Mouse (Mus musculus): ENCODE measurements around the gene Afap1l2. TPM values are rescaled to one million over a fixed set of nuclear protein-coding genes. Genes with fewer than 3 reads are reported as not detected.
A peak's percentile ranks its signal among the peaks of the same experiment; 100 is the strongest.

The Afap1l2 gene
- polyA plus RNA-seq, 1 experiment from 2014 or later = 18.7 TPM

- ATAC-seq (ENCODE audit: low read depth) = no peak
- peaks cover 7% of the 10 kb centered on the region; the same call in 1 of the 2 replicates for H3K4me1 ChIP-seq (replicated peaks)
- H3K27me3 ChIP-seq = no peaks in the 10 kb centered on the region
- no peak overlapping the region for H3K27ac ChIP-seq (replicated peaks)
- H3K4me3 ChIP-seq = no peak overlapping the region
- no peak overlapping the region for H3K4me2 ChIP-seq
- H3K9me3 ChIP-seq = no peaks in the 10 kb centered on the region
- no peak overlapping the region for H3K9ac ChIP-seq
- 56% methylated on average over 5 of the region's 5 CpGs for WGBS
- H3K36me3 ChIP-seq = no peaks in the 10 kb centered on the region
Observed at GRCm38 (mm10) chr19:56963876-56964275, 44.2 kb downstream of the Afap1l2 start.

DNA sequence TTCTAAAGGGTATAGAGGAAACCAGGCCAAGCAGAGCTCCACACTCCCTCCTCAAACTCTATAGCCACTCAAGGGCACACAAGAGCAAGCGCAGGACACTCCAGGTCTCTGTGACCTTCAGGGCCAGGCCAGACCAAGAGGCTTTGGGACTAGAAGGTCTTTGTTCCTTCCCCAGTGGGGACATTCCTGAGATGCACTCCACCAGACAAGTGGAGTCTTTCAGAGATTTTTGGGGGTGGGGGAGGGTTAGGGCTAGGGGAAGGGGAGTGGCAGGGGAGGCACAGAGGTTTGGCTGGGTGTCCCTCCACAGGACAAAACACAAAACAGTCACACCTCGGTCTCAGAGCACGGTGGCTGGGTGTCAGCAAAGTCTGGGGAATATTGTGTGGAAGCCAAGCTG lies 48.4 kb downstream of the Afap1l2 start:
- H3K4me2 ChIP-seq = no peak overlapping the region
- ATAC-seq (ENCODE audit: low read depth) = no peak
- H3K27me3 ChIP-seq = no peaks in the 10 kb centered on the region
- H3K36me3 ChIP-seq = no peaks in the 10 kb centered on the region
- H3K9ac ChIP-seq = no peak overlapping the region
- no peak overlapping the region for H3K4me3 ChIP-seq
- no peaks in the 10 kb centered on the region for H3K9me3 ChIP-seq
- peaks cover 15% of the 10 kb centered on the region; the same call in 1 of the 2 replicates for H3K4me1 ChIP-seq (replicated peaks)
- no peak overlapping the region for H3K27ac ChIP-seq (replicated peaks)
- 79% methylated on average over 3 of the region's 3 CpGs for WGBS

DNA sequence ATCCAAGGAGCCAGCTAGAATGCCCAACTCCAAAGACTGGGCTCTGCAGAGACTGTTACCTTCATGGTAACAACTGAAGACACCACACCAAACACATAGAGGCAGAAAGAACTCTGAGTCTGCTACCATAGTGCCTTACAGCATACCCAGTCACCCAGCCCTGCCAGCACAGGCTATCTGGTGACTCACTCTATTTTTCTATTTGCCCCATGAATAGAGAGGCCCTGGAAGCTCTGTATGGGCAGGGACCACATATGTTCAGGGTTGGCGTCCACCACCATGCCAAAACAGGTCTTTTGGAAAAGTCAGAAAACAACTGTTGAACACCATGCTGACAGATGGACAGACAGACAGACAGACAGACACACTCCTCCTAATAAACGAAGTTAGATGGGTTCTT lies 49.0 kb downstream of the Afap1l2 start:
- no peak overlapping the region for H3K4me3 ChIP-seq
- ATAC-seq (ENCODE audit: low read depth) = no peak
- no peak overlapping the region for H3K4me2 ChIP-seq
- no peaks in the 10 kb centered on the region for H3K9me3 ChIP-seq
- no peak overlapping the region for H3K27ac ChIP-seq (replicated peaks)
- H3K36me3 ChIP-seq = no peaks in the 10 kb centered on the region
- H3K9ac ChIP-seq = no peak overlapping the region
- WGBS = 78% methylated on average over 2 of the region's 2 CpGs
- H3K27me3 ChIP-seq = no peaks in the 10 kb centered on the region
- peaks cover 15% of the 10 kb centered on the region; the same call in 1 of the 2 replicates for H3K4me1 ChIP-seq (replicated peaks)

GRCm38 (mm10) chr19:56958582-56959021 lies 49.4 kb downstream of the Afap1l2 start:
- H3K36me3 ChIP-seq = no peaks in the 10 kb centered on the region
- no peak overlapping the region for H3K4me2 ChIP-seq
- ATAC-seq (ENCODE audit: low read depth) = no peak
- H3K4me1 ChIP-seq (replicated peaks) = peaks cover 15% of the 10 kb centered on the region; the same call in 1 of the 2 replicates
- H3K9ac ChIP-seq = no peak overlapping the region
- no peak overlapping the region for H3K4me3 ChIP-seq
- no peaks in the 10 kb centered on the region for H3K9me3 ChIP-seq
- WGBS = 63% methylated on average over 6 of the region's 6 CpGs
- no peaks in the 10 kb centered on the region for H3K27me3 ChIP-seq
- H3K27ac ChIP-seq (replicated peaks) = 0 out of 2 replicates have a peak overlapping the region, but pooled peaks have one; percentile 9

DNA sequence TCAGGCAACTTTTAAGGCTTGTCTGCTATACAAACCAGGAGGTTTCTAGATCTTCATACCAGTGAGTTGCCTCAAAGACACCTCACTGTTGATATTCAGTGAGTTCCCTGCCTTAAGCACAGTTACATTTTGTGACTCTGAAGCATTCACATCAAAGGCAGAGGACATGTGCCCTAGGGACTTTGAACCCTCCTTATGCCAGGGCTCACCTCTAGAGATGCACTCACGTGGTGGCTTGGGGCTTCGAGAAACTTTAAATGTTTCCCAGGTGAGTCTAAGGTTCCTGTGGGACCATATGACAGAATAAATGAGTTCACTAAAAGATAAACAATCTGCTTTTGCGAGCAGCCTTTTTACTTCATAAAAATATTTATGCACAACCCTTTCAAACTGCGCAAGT lies 50.0 kb downstream of the Afap1l2 start:
- H3K36me3 ChIP-seq = no peaks in the 10 kb centered on the region
- H3K4me3 ChIP-seq = no peak overlapping the region
- ATAC-seq (ENCODE audit: low read depth) = no peak
- H3K27ac ChIP-seq (replicated peaks) = no peak overlapping the region; the same call in 1 of the 2 replicates
- H3K4me2 ChIP-seq = no peak overlapping the region
- peaks cover 15% of the 10 kb centered on the region; the same call in 1 of the 2 replicates for H3K4me1 ChIP-seq (replicated peaks)
- H3K9ac ChIP-seq = no peak overlapping the region
- no peaks in the 10 kb centered on the region for H3K27me3 ChIP-seq
- 81% methylated on average over 4 of the region's 4 CpGs for WGBS
- H3K9me3 ChIP-seq = no peaks in the 10 kb centered on the region

GRCm38 (mm10) chr19:56955568-56956513 lies 52.2 kb downstream of the Afap1l2 start:
- Histone ChIP-seq H3K9ac (no peak overlapping the region), H3K9me3 (no peaks in the 10 kb centered on the region), H3K4me1 (replicated peaks) (peaks cover 15% of the 10 kb centered on the region; the same call in 1 of the 2 replicates), H3K27ac (replicated peaks) (peak overlapping the region; percentile 33; the same call in 1 of the 2 replicates), H3K27me3 (no peaks in the 10 kb centered on the region), H3K36me3 (no peaks in the 10 kb centered on the region), H3K4me3 (no peak overlapping the region), H3K4me2 (no peak overlapping the region)
- 66% methylated on average over 20 of the region's 20 CpGs for WGBS
- ATAC-seq (ENCODE audit: low read depth) = peak; percentile 47; the same call in 1 of the 2 replicates

DNA sequence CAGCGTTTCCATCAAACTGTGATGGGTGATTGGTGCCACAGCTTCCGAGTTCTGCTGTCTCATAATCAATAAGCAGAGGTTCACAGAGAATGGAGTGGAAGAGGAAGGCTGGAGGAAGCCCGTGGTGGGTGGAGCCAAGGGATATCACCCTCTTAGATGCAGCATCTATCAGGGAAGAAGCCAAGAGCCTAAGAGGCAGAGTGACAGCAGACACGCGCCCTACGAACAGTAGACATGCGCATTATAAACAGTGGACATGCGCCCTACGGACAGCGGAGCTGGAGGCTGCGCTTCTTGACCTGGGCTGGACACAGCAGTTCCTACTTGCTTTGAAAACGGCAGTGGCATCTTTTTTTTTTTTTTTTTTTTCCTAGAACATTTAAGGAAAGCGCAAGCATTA lies 53.2 kb downstream of the Afap1l2 start:
- H3K4me1 ChIP-seq (replicated peaks) = peaks cover 15% of the 10 kb centered on the region; the same call in 1 of the 2 replicates
- no peaks in the 10 kb centered on the region for H3K36me3 ChIP-seq
- no peak overlapping the region for H3K27ac ChIP-seq (replicated peaks)
- no peaks in the 10 kb centered on the region for H3K27me3 ChIP-seq
- H3K9ac ChIP-seq = no peak overlapping the region
- H3K9me3 ChIP-seq = no peaks in the 10 kb centered on the region
- H3K4me2 ChIP-seq = no peak overlapping the region
- ATAC-seq (ENCODE audit: low read depth) = no peak
- H3K4me3 ChIP-seq = no peak overlapping the region
- 93% methylated on average over 13 of the region's 13 CpGs for WGBS

DNA sequence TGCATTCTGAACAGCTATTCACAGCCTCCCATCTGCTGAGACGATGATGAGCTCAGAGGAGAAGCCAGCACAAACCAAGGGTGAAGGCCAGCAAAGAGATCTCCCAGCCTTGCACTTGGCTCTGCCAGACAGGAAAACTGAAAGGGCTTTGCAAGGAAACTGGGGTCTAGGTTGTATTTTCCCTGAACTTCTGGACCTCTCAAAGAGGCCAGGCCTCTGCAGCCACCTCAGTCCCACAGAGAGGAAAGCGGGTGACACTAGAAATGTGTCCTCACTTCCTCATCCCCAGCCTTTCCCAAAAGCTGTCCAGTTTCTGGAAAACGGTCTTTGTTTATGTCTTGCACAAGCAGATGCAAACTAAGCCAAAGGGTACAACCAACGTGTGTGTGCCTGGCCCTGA lies 54.2 kb downstream of the Afap1l2 start:
- no peak for ATAC-seq (ENCODE audit: low read depth)

DNA sequence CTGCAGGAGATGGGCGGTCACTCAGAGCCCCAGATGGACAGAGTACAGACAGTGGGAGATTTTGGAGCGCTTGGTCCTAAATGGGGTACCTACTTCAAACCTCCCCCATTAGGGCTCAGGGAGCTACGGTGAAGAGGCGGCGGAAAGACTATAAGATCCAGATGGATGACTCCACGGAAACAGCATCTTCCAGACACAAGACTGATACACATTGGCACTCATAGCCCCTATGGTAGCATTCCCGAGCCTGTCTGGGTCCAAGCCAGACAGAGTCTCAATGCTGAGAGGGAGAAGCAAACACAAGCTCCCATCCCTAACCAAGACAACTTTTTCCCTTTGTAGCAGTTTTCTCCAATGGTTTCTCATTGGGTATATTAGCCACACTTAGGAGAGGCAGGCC lies 57.2 kb downstream of the Afap1l2 start:
- H3K9ac ChIP-seq = no peak overlapping the region
- ATAC-seq (ENCODE audit: low read depth) = no peak
- H3K27me3 ChIP-seq = no peaks in the 10 kb centered on the region
- 81% methylated on average over 7 of the region's 7 CpGs for WGBS
- H3K27ac ChIP-seq (replicated peaks) = no peak overlapping the region
- peaks cover 3% of the 10 kb centered on the region for H3K4me1 ChIP-seq (replicated peaks)
- H3K36me3 ChIP-seq = no peaks in the 10 kb centered on the region
- H3K4me2 ChIP-seq = no peak overlapping the region
- no peaks in the 10 kb centered on the region for H3K9me3 ChIP-seq
- H3K4me3 ChIP-seq = no peak overlapping the region

More for the DNA sequence above, 54.2 kb downstream of the Afap1l2 start:
- WGBS = 85% methylated on average over 4 of the region's 4 CpGs
- no peaks in the 10 kb centered on the region for H3K9me3 ChIP-seq
- H3K27me3 ChIP-seq = no peaks in the 10 kb centered on the region
- no peak overlapping the region for H3K4me2 ChIP-seq
- H3K4me1 ChIP-seq (replicated peaks) = peaks cover 8% of the 10 kb centered on the region; the same call in 1 of the 2 replicates
- no peak overlapping the region for H3K27ac ChIP-seq (replicated peaks)
- H3K9ac ChIP-seq = no peak overlapping the region
- no peaks in the 10 kb centered on the region for H3K36me3 ChIP-seq
- no peak overlapping the region for H3K4me3 ChIP-seq

DNA sequence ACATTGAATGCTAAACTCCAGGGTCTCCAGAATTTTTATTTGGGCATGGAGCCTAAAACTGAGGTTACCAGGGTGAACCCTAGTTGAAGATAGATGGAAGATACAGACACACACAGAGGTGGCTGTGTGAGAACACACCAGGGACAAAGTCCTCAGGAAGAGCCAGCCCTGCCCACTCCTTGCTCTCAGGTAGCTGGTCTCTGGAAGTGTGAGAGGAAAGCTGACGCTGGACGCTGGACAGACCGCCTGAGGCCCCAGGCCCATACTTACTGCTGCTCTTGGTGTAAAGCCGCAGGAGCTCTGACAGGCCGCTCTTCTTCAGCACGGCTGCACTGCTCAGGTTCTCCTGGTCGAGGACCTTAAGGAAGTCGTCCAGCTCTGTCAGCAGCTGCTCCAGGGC lies 58.2 kb downstream of the Afap1l2 start:
- Histone ChIP-seq H3K27ac (replicated peaks) (no peak overlapping the region), H3K27me3 (no peaks in the 10 kb centered on the region), H3K36me3 (no peaks in the 10 kb centered on the region), H3K9me3 (no peaks in the 10 kb centered on the region), H3K9ac (no peak overlapping the region), H3K4me2 (no peak overlapping the region), H3K4me3 (no peak overlapping the region), H3K4me1 (replicated peaks) (peaks cover 7% of the 10 kb centered on the region)
- 76% methylated on average over 8 of the region's 8 CpGs for WGBS
- no peak for ATAC-seq (ENCODE audit: low read depth)

- H3K27ac ChIP-seq (replicated peaks) = no peak overlapping the region
- 79% methylated on average over 6 of the region's 6 CpGs for WGBS
- 0 out of 2 replicates have a peak, but pooled peaks cover under 1% of the 10 kb centered on the region for H3K36me3 ChIP-seq
- H3K27me3 ChIP-seq = no peaks in the 10 kb centered on the region
- no peak overlapping the region for H3K9ac ChIP-seq
- H3K4me1 ChIP-seq (replicated peaks) = peaks cover 7% of the 10 kb centered on the region
- no peak overlapping the region for H3K4me2 ChIP-seq
- no peak overlapping the region for H3K4me3 ChIP-seq
- ATAC-seq (ENCODE audit: low read depth) = no peak
- no peaks in the 10 kb centered on the region for H3K9me3 ChIP-seq
Observed at GRCm38 (mm10) chr19:56947971-56948610, 59.9 kb downstream of the Afap1l2 start.

- Histone ChIP-seq H3K27me3 (no peaks in the 10 kb centered on the region), H3K4me1 (replicated peaks) (peaks cover 7% of the 10 kb centered on the region; the same call in 1 of the 2 replicates), H3K4me2 (no peak overlapping the region), H3K4me3 (no peak overlapping the region), H3K9ac (no peak overlapping the region), H3K9me3 (no peaks in the 10 kb centered on the region), H3K27ac (replicated peaks) (no peak overlapping the region), H3K36me3 (0 out of 2 replicates have a peak, but pooled peaks cover 3% of the 10 kb centered on the region)
- no peak for ATAC-seq (ENCODE audit: low read depth)
- 93% methylated on average over 3 of the region's 3 CpGs for WGBS
Observed at GRCm38 (mm10) chr19:56946727-56947126, 61.3 kb downstream of the Afap1l2 start.
